ENCODE assay signal across 11 mouse cellular contexts in genomic region chr3:146381471-146381870, GRCm38 (mm10).
"Had no signal": no experiment of that assay in that cellular context is flagged by ENCODE, and none has a peak within 500 bp of the region (broad histone marks: within the 10 kb centered on the region; RNA-seq: fewer than 3 reads in every experiment).

No protein-coding gene starts in this region.

- H3K9me3 ChIP-seq: intestine, embryonic 15.5 days; kidney, embryonic 15.5 days; limb, embryonic 10.5 days; lung, embryonic 15.5 days had no signal

- H3K4me3 ChIP-seq: intestine, embryonic 15.5 days; kidney, embryonic 15.5 days; limb, embryonic 10.5 days; lung, embryonic 15.5 days; midbrain, embryonic 13.5 days had no signal

- H3K27ac ChIP-seq: intestine, embryonic 15.5 days; kidney, embryonic 15.5 days; limb, embryonic 10.5 days; lung, embryonic 15.5 days; macrophage; midbrain, embryonic 13.5 days; stomach, postnatal 0 days had no signal

- H3K4me2 ChIP-seq: intestine, embryonic 15.5 days; kidney, embryonic 15.5 days; lung, embryonic 15.5 days; midbrain, embryonic 13.5 days had no signal

- H3K4me1 ChIP-seq: intestine, embryonic 15.5 days; limb, embryonic 10.5 days; lung, embryonic 15.5 days had no signal

- DNase-seq: kidney, adult 18-20 months; kidney, postnatal 25 days; lung, postnatal 14 days; thymus, postnatal 4 days had no signal

- ATAC-seq: intestine, embryonic 15.5 days; midbrain, embryonic 13.5 days had no signal

- H3K9ac ChIP-seq: intestine, embryonic 15.5 days; kidney, embryonic 15.5 days; lung, embryonic 15.5 days; midbrain, embryonic 13.5 days had no signal

- H3K27me3 ChIP-seq: intestine, embryonic 15.5 days; kidney, embryonic 15.5 days; lung, embryonic 15.5 days had no signal

- H3K36me3 ChIP-seq: intestine, embryonic 15.5 days; kidney, embryonic 15.5 days; limb, embryonic 10.5 days; lung, embryonic 15.5 days; midbrain, embryonic 13.5 days had no signal
